Mouse (Mus musculus) frontal cortex, adult 2 months (tissue): ENCODE data around the gene Glipr2. TPM values are rescaled to one million over a fixed set of nuclear protein-coding genes. Genes with fewer than 3 reads are reported as not detected.

Source experiments
- DNase-seq, 2 experiments: peaks; one replicate each; pipeline ENCODE4 v3.0.0; 2022; ENCODE audit warnings: low spot score in 1 of 2; ENCODE audit errors: extremely low spot score in 1 of 2
- polyA plus RNA-seq: library from polyadenylated mRNA; depleted of rRNA; stranded (reverse); fragments of >200 nt; gene quantifications from 2 replicates; pipeline ENCODE4 v1.2.3, GENCODE M21; 2012; rRNA removed

The Glipr2 gene
- polyA plus RNA-seq, result 4.6 and 5.4 TPM in 2 replicates

DNA sequence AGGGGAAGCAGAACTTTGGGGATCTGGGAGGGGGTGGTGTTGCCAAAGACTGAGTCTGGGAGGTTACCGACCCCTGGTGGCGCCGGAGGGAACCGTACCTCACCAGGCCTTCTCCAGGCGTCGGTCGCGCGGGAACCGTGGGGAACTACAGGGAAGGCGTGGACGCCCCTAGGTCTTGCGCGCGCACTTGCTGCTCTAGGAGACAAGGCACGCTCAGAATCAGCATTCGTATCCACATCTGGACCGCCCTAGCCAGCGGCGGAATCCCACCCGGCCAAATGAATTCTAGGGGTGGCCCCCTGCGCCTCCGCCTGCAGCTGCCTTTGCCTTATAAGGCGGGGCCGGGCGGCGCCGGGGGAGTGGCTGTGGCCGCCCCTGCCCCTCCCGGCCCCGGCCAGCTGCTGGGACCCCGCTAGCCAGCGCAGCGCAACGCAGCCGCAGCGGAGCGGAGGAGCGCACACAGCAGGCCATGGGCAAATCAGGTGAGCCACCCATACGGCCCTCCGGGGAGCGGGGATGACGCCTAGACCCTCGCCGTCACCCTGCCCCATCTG lies at the start of gene Glipr2:
Gene Glipr2, plus strand, starts transcription at position 110 of the 554 bp plus-strand sequence.
- peak in 1 of 2 experiments; percentile 73 for DNase-seq

DNA sequence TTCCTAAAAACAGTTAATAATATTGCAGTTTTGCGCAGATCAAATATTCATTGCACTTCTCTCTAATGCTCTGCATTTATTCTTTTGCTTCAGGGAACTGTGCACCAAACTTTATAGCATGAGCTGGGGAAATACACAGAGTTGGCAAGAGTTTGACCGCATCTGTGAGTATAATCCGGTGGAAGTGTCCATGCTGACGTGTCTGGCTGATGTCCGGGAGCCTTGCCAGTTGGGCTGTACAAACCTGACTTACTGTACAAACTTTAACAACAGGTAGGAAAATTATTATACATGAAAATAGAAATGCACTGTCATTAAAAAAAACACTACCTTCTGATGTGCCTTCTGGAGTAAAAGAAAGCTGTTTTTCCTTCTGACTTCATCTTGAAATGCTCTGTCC lies 39.0 kb upstream of the Glipr2 start:
- no peak for DNase-seq

DNA sequence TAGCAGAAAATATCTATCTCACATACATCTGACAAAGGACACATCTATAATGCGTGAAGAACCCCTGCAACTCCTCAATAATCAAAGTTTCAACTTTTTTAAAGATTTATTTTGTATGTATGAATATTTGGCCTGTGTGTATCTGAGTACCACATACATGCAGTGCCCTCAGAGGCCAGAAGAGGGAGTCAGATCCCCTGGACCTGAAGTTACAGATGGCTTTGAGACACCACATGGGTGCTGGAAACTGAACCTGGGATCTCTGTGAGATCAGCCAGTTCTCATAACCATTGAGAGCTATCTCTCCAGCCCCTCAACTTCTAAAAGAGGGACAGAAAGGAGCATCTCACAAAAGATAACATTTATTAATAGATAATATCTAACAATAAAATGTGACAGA lies 36.6 kb upstream of the Glipr2 start:
- no peak for DNase-seq

DNA sequence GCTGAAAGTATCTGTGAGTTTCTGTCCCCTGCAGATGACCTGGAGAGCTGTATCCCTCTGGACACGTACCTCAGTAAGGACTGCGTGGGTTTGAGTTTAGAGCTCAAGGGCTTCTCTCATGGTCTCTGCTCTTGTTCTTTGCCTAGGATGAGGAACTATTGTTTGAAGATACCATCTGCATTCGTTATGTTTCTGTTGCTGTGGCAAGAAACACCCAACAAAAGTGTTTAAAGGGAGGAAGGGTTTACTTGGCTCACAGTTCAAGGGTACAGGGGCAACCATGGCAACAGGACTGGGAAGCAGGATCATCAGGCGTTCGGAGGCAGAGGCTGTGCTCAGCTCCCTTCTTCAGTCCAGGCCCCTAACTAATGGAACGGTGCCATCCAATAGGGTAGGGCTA lies 32.1 kb upstream of the Glipr2 start:
- DNase-seq, result no peak

DNA sequence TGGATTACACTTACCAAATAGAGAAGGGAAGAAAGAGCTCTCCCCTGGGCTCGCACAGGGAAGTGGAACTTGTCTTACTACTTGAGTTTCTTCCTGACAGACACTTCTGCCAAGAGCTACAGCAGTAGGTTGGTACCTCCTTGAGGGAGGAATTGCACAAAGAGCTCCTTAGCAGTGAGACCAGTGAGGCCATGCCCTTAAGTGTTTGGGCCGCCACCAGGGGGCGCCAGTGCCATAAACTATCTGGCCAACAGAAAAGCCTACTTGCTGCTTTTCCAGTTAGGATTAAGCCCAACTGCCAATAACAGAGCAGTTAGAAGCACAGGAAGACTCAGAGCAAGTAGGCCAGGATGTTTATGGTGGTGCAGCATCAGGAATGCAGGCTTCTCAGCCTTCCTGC lies 31.4 kb upstream of the Glipr2 start:
- DNase-seq, result peak; percentile 17 to 88

DNA sequence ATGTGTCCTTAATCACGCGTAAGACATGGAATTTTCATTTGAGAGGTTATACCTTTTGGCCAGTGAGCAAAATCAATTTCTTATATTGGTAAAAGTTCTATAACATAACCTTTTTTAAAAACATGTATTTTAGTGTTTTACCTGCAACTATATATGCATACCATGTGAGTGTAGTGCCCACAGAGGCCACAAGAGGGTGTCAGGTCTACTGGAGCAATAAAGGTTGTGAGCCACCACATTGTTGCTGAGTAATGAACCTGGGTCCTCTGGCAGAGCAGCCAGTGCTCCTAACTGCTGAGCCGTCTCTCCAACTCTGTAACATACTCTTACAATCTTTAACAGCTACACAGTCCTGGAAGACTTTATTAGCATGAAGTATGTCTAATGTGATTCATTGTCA lies 29.4 kb upstream of the Glipr2 start:
- DNase-seq, result no peak

DNA sequence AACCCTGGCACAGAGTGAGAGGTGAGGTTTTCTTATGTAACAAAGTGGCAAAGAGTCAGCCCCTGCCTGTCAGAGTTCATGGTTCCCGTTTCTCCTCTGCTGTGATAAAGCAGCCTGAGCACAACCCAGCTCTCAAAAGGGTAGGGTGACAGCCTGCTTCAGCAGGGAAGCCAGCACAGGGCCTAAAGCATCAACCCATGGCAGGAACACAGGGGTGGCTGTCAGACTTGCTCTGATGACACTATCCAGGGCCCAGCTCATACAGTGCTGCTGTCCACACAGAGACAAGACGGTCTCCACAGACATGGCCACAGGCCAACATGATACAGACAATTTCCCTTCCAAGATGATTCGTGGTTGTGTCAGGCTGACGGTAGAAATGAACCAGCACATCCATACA lies 25.3 kb upstream of the Glipr2 start:
- DNase-seq, result no peak

DNA sequence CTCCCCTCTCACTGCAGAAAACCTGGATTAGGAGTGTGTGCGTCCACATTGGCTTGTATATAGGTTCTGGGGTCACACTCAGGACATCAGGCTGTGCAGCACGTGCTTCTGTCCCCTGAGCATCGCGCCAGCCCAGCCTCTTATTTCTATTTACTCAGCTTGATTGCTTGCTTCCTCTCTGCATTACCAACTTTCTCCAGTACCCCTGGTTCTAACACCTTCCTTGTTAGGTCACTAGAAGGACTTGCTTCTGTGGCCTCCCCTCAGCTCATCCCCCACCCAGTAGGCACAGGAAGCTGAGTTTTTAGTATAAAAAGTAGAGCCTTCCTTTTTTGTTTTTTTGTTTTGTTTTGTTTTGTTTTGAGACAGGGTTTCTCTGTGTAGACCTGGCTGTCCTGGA lies 21.0 kb upstream of the Glipr2 start:
- no peak for DNase-seq

DNA sequence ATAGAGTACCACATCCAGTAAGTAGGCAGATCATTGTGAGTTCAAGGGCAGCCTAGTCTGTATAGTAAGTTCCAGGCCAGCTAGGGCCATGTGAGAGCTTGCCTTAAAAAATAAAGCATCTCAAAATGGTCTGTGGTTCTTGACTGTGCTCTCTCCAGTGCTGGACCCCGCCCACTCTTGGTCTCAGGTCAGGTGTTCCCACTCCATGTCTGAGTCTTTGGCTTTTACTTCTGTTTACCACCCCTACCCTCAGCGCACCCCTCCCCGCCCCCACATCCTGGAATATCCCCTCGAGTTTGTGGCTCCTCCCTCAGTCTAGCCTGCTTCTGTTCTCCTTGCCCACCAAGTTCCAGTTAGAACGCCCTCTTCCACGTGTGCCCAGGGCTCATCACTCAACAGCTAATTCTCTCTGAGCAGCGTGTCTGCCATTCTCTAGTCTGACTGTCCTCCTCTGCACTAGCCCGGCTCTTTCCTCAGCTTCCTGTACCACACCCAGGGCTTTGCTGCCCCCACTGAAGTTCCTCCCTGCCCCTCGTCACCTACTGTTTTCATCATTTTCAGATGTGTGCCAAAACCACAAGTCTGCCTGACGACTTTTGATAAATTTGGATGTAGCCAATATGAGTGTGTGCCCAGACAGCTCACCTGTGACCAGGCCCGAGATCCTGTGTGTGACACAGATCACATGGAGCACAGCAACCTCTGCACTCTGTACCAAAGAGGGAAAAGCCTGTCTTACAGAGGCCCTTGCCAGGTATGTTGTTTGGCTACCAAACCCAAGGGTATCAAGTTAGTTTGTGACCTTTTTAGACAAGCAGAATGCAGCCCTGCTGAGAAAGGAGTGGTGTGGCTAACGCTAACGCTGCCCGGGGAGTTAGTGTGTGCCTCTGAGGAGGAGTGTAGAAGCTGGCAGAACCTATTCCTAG lies 20.2 kb upstream of the Glipr2 start:
- DNase-seq, result no peak

DNA sequence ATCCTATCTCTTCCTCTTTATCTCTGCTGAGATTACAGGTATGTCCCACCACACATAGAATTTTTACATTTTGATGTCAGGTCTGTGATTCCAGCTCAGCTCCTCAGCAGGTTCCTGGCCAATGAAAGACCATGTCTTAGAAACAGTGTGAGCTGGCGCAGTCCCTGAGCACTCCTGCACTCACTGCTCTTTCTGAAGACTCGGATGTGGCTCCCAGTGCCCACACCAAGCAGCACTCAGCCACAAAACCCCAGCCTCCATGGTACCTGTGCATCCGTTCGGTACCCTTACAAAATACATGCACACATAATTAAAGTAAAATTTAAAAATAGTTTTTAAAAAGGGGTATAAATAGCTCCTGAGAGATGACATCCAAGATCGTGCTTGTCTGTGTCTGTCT lies 15.9 kb upstream of the Glipr2 start:
- no peak for DNase-seq

DNA sequence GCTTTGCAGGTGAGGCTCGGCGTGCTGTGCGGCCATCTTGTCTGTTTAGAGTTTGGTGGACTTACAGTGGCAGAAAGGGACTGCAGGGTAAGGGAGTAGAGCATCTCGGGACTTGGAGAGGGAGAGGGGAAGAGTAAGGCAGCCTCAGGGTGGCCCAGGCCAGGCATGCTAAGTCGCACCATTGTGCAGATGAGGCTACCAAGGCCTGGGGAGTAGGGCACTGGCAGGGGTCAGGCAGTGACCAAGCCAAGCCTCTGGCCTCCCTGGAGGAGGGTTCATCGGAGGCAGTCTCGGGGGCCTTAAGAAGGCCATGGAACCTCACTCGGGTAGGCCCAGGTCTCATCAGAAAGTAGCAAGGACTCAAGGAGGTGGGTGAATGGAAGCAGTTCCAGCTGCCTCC lies 14.8 kb upstream of the Glipr2 start:
- DNase-seq, result no peak

DNA sequence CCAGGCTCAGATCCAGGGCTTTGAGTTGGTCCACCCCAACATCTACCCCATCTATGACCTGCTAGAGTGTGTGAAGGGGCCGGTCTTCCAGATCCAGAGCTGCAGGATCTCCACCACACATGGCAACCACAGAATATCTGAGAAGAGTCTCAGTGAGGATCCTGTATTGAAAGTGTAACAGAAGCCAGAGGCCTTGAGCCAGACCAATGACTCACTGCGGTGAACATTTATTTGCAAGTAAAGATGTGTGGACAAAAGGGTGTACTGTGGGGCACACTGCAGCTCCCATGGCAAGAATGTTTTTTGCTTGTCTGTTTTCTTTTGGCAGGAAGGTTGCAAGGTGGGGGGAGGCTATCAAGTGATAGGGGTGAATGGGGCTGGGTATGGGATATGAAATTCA lies 9.6 kb upstream of the Glipr2 start:
- DNase-seq, result no peak

DNA sequence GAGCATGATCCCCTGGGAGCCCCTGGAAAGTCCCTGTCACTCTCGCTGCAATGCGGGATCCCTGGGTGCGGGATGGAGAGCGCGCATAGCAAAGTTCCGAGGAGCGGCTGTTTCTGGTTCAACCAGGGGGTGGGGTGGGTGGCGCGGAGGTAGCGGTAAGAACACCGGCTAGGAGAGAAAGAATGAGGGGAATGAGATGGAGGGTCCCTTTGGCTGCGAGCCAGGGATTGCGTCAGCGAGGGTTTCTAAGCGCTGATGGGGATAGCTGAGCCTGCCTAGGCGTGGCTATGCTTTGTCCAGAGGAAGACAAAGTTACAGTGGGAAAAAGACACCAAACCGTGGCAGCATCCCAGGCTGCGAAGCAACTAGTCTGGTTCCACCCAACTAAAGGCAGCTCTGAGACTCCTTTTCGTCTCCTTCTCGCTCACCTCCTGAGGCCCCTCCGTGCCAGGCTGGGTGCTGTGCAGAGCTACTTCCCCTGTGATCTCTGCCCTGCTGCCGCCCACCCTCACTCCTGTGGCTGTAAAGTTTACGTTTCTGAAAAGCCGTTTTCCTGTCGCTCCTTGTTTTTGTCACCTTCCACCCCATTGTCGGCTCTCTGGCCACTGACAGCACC lies 753 bp downstream of the Glipr2 start:
- no peak for DNase-seq

DNA sequence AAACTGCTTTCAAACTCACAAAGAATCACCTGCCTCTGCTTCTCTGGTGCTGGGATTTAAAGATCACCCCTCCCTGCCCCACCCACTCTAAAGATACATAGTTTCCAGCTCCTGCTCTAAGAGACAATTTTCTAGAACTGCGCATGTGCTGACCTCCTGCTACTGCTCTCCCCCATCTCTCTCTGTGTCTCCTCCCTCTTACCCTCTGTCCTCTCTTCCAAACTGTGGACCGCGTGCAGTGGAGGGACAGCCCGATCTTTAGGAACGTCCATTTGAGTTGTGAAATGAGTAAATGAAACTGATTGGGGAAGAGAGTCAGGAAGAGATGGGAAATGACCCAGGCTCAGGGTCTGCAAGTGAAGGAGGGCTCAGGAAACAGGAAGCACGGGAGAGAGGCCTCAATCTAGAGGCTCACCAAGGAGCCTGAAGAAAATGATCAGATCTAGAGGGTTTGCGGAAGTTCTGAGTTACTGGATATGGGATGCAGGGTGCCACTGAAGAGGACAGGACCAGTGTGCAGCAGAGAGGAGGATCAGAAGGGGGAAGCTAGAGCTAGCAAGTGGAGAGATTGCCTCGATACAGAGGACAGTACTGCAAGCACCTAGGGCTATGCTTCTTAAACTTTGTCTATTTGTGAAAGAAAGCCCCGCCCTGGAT lies 2.5 kb downstream of the Glipr2 start:
- DNase-seq, result no peak

DNA sequence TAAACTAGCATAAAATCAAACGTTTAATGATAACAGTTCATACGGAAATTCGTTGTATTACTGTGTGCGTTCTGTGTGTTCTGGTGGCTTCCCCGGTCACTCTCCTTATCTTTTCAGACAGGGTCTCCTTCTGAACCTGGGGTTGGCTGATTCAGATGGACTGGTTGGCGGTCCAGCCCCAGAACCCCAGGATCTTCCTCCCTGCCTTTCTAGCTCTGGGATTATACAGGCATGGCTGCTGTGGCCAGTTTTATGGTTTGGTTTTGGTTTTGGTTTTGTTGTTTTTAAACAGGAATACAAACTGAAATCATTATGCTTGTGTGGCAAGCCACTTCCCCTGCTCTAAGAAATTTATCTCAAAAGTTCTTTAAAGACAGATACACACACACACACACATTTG lies 3.0 kb downstream of the Glipr2 start:
- DNase-seq, result no peak

DNA sequence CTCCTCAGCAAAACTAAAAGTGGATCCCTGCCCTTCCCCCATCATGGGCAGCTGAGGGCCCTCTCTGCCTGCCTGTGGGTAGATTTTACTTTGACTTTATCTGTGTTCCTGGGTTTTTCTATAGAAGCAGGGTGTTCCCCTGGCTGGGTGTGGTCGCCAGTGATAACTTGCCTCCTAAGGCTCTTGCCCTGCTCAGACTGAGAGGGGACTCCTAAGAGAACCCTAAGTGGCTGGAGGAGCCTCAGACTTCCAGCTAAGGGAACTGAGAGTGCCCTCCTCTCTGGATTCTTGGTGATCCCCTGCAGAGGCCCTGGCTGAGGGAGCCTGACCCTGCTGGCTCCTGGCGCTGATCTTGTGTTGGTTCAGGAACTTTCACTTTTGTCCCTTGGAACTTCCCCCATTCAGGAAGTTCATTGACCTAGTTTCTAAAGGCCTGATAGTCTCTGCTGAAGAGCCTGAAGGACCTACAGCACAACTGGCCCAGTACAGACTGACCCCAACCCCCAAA lies 7.2 kb downstream of the Glipr2 start:
- DNase-seq, result no peak

DNA sequence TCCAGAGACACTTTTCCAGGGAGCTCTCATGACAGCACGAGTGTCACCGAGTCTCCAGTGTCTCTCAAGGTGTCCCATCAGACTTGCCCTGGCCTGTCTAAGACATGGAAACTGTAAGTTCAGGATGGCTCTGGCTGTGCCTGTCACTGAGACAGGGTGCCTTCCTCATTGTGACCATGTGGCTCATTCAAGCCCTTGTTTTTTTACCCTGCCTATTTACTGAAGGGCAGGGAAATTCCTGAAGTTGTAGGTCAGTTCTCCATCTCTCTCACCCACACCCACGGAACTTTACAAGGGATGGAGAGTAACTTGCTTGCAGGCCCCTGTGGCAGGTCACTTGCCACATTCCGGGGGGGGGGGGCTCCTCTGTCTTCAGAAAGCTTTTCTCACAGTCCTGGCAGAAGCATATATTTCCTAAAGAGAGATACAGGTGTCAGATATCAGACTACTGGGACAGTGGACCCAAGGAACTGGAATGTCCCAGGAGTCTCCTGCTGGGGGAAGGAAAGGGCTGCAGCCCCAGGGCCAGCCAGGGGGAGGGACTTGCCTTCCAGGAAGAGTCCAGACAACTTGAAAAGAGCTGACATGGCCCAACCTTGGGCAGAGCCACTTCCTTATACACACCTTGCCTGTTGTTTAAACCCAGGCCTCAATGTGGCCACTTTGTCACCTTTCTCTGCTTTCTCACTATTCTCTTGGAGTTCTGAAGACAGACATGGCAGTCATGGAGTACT lies 7.9 kb downstream of the Glipr2 start:
- no peak for DNase-seq

DNA sequence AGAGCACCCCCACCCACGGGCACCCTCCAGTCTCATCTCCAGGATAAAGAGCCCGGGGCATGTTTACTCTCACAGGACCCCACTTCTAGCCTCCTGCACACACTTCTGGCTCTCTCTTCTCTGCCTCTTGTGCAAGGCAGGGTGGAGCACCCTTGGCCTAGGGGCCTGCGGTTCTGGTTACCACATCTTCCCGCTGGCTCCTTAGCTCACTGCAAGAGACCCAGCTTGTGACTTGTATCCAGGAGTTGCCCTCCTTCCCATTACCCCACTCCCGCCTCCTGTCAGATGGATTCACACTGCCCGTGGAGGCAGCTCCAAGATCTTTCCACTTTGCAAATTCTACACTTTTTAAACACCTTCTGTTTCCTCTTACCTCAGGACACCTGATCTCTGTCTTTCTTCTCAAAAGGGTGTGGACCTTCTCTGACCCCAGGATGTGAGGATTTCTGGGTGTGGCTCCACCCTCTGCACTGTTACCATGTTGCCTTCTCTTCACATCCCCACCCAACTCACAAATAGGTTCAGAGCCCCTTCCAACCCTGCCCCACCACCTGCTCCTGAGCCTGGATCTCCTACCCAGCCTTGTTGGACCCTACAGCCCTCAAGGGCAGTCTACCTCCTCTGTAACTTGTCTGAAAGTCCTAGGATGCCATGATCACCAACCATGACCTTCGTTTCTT lies 8.8 kb downstream of the Glipr2 start:
- no peak for DNase-seq

DNA sequence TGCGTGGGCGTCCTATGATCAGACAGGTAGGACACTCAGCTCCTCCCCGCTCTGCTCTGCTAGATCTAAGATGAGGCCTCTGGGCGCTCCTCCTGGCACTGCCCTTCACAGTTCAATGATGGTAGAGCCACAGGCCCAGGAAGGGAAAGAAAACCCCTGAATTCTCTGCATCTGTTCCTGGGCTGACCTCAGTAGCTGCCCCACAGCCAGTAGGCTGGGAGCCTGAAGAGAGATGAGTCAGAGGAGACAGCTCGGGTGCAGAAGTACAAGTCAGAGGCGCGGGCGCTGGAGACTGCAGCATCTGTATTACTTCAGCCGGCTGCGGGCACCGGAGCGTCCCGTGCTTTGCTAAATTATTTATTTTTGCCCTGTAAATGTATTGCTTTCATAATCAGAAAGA lies 11.4 kb downstream of the Glipr2 start:
- DNase-seq, result peak in 1 of 2 experiments; percentile 58

DNA sequence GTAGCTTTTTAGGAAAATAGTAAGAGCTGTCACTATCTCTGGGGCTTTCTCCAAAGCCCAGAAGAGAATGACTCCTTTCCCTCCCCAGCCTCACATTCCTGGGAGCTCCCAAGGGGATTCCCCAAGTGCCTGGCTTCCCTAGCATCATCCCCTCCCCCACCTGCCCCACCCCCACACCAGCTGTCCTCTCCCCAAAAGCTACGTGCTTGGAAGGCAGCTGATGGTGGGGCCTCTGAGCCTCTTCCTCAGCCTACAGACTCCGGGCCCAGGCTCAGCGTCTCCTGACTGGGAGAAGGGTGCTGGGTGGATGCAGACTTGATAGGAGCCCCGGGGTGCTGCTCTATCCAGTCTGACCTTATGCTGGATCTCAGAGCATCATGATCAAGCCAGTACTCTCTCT lies 12.2 kb downstream of the Glipr2 start:
- no peak for DNase-seq
